Mouse (Mus musculus) gastrocnemius, postnatal 10 days (tissue): ENCODE data around the gene Nr1h4. TPM values are rescaled to one million over a fixed set of nuclear protein-coding genes. Genes with fewer than 3 reads are reported as not detected.
"Not testable (repeated sequence)": the region's sequence is repeated elsewhere in the genome, so short reads cannot be mapped to it uniquely, and the experiment has no call there.

Experiments used
- DNase-seq: peaks from one replicate; pipeline ENCODE4 v3.0.0; 2021; ENCODE audit warnings: mixed read lengths
- long read RNA-seq, 2 experiments: library from polyadenylated mRNA; stranded (forward); transcript quantifications; one replicate each; pipeline ENCODE4 v2.0.0; 2021
- total RNA-seq, 2 experiments: library from RNA; stranded (reverse); gene quantifications; 2 replicates each; pipeline ENCODE4 v1.2.3; 2021

Gene Nr1h4
- total RNA-seq: not detected
- long read RNA-seq, experiment 1: 0 reads
- long read RNA-seq, experiment 2: 0 reads

DNA sequence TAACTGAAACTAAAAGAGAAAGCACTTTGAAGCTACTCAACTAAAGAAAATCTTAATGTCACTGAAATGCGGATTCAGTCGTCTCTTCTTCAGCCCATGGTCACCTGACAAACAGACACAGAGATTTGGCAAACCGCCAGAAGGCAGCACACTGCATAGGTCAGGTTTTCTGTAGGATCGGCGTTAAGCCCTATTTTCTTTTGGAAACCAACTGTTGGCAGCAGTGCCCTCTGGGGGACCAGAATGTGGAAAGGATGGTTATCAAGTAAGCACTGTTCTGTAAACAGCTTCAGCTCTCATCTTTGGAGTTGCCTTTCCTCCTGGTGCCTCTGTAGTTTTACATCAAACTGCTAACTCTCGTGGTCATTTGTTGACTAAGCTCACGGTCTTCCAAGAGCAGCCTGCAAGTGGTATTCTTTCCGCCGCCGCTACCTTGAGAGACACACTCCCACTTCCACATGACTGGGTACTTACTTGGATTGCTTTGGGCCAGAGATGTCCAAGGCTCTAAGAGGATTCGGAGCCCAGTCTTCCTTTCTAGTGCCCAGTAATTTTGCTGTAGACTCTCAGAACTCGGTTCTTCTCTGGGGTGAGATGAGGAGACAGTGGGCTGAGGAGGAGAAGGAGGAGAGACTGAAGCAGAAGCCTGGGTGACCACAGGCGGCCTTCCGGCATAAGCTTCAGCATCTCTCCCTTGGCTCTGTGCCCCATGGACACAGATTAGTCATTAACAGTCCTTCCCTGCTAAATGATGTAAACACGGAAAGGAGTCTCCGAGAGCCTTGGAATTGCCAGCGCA lies at the start of gene Nr1h4:
Gene Nr1h4, minus strand, starts transcription at position 657 of the 799 bp plus-strand sequence.
- no peak for DNase-seq

DNA sequence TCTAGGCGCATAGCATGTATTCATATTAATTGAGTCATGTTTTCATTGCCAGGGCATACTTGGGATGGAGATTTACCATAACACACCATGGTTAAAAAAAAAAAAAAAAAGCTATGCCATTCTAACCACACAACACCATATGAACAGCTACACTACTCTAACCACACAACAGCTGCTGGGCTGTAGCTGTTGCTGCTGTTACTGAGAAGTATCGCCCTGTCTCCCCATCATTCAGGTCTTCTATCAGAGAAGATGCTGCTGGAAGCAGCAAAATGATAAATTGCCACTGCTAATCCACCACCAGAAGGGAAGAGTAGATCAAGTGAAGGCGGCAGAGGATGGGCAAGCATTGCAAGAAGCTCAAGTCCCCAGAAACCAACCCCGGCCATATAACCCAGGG lies 45.4 kb upstream of the Nr1h4 start:
- no peak for DNase-seq

DNA sequence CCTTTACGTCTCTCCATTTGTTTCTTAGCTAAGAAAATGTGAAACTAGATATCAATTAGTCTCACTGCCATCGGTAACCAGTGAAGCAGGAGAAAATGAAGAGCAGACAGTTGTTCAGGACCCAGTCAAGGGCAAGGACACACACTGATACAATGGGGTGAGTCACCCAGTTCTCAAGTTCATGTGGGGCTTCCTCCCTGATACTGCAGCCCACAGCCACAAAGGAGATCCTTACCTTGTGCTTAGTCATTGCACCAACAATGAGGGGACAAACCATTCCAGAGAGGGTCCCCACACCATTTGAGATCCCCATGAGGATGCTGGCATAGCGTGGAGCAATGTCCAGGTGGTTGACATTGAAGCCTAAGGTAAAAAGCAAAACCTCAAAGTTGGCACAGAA lies 44.3 kb upstream of the Nr1h4 start:
- DNase-seq: no peak

DNA sequence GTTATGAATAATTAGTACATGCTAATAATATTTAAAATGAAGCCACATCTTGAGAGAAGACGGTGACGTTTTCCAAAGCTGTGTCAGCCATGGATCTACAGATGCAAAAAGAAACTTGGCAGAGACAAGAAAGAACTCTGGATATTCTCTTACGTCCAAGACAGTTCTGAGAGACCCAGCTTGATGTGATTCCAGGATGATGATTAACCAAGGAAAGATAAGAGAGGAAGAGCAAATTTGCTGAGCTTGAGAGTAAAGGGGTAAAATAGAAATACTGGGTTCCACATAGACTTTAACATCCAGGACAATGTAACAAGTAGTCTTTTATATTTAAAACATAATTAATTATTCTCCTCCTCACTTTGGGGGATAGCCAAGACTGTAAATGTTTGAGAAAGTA lies 40.0 kb upstream of the Nr1h4 start:
- DNase-seq: no peak

DNA sequence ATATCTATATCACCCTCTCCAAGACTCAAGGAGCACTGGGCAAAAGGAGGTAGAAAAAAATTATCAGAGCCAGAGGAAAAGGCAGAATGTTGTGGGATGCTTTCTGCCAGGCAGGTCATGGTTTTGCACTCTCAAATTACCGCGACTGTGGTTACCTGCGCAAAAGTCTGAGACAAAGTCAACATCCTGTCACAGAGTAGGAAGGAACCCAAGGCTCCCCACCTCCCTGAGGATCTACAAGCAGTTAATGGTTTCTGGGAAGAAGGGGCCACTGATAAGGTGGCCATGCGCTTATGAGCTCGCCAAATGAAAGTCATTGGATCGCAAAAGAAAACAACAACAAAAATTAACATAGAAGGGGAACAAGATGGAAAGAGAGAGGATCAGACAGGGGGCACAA lies 39.6 kb upstream of the Nr1h4 start:
- no peak for DNase-seq

DNA sequence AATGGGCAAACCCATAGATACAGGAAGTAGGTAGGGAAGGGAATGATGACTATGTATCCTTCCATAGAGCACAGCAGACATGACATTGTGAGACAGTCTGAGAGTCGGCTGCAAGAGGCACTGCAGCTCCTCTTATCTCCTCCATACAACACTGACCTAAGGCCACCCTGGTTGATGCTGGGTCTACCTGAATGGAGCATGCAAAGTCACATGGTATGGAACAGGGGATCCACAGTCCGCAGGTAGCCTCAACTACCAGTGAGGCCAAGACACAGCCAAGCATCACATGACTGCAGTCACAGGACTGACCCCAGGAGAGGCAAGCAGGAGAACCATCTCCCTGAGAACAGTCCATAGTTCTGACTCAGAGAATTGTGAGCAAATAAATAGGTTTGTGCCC lies 34.0 kb upstream of the Nr1h4 start:
- no peak for DNase-seq

DNA sequence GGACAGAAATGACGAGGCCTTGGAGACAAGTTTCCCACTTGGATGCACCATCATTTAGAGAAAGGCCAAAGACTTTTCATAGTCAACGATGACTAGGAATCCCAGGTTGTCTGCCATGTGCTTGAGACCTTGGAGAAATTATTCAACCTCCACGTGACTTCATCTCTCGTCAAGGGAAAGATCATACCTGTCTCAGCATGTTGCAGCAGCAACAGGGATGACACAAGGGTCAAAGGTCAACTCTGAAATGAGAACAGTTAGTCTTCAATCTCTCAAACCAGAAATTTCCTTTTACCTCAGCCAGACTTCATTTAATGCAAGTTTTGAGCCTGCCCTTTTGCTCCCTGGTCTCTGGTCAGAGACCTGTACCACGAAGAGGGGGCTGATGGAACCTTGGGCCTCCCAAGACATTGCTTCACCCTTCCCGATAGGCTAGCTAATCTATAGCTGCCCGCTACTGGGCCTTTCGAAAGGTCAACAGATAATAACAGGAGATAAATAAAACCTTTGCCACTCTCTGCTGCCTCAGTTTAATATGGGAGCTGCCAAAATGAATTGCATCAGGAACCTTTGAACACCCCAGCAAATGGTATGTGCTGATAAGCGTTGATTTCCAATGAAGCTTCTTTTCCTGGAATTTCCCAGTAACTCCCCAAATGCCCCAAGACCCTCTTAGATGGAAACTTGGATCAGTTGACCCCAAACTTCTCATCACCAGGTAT lies 32.1 kb upstream of the Nr1h4 start:
- no peak for DNase-seq

DNA sequence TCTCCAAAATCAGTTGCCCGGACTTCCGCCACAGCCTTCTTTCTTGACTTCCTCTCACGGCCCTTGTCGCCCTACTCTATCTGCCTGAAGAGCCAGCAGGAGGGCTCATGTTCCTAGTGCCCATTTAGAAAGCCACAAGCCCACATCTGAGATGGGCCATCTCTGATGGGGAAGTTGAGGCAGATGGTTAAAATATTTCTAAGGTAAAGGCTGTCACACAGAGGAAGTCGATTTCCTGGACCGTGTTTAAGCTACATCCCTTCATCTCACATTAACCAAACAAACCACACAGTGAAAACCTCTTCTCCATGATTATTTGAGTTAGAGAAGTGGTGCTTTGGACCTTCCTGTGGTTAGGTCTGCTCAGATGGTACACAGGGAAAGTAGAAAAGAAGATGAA lies 28.7 kb upstream of the Nr1h4 start:
- DNase-seq: no peak

DNA sequence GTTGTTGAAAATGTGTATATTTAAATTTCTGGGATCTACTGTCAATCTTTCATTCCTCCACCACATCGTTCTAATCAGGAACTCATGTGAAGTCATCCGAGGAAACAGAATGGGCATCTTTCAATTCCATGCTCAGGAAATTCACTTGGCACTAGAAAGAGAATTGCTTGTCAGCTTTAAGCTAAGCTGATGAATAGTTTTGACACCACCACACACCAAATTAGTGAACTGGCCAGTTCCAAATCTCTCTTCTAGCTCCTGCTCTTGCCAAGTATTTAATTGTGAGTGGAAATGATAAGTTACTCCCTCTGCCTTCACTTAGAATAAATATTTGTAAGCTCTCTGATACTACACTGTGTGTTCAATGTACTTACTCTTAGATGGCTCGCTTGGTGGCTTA lies 26.0 kb upstream of the Nr1h4 start:
- no peak for DNase-seq

DNA sequence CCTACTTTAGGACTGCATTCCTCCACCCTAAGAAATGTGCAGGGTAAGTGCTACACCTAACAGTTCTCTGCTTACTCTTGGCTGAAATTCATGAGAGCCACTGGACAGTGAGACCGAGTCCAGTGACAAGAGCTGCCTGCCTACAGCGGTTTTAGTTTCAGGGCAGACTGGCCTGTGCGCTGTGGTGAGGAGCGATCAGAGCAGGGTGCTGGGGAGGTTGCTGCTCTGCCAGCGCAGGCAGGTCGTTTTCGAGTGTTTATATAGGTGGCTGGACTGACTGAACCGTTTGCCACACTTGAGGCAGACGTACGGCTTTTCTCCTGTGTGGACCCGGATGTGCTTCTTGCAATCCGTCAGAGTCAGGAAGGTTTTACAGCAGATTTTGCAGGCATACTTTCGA lies 21.5 kb upstream of the Nr1h4 start:
- DNase-seq: not testable (repeated sequence)

DNA sequence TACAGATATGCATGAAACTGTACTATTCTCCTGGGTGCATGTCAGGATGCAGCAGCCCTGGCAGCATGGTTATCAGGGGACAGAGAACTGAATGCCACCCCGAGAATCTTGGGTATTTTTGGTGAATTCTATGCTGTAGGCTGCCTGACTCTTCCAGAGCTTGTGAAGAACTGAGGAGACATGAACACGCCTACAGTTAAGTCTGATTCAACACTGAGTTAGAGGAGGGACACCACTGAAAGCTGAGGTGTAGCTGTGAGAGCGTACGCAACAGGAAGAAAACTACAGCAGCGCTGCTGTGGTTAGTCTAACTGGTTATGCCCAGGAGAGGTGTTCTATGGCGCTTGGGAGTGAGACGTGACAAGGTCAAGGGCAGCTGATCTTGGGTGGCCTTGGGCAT lies 20.5 kb upstream of the Nr1h4 start:
- DNase-seq: not testable (repeated sequence)

DNA sequence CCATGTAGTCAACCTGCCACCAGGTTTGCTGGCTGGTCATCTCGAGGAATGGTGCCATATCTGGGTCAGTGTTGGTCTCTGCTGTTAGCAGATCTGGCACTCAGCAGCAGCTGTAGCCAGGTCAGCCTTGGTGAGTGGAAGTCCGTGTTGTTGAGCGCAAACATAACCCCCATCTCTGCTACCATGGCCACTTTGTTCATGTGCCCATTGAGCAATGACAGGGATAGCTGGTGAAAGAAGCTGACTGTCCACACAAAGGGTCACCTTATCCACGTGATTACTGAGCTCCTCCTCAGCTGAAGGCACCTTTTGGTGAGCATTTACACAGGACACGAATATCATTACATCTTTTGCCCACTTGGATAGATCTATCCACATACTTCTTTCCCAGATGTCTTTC lies 19.6 kb upstream of the Nr1h4 start:
- no peak for DNase-seq

DNA sequence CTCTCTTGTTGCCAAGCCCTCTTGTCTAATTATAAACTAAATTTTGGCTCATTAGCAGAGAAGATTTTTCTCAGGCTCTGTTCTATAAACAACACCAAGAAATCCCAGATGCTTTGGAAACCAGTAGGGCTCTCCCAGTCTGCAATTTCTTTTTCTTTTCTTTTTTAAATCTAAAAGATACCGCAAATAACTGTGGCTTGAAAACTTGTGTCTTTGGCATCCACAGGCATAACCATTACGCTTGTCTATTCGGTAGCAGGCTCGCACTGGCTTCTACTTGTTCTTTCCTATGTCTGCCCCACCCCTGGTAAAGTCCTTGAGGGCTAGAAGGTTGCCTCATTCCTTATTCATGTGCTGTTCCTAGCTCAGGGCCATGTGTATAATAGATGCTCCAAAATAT lies 18.3 kb upstream of the Nr1h4 start:
- DNase-seq: no peak

DNA sequence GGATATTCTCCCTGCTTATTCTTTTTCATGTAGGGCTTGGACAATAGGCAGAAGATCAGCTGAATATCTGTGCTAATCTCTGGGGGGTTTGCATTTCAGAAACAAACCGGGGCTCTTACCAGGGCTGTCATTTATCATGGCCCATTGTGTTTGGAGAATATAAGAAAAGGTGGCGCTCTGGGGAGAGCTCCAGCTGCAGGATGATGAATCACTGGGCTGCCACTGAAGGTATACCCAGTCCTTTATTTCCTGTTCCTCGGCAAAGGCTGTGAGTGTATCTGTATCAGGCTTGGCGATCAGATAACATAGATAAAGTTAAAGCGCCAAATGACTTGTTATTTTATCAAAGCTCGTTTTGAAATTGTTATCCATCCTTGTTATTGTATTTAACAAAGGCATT lies 14.6 kb upstream of the Nr1h4 start:
- DNase-seq: no peak

DNA sequence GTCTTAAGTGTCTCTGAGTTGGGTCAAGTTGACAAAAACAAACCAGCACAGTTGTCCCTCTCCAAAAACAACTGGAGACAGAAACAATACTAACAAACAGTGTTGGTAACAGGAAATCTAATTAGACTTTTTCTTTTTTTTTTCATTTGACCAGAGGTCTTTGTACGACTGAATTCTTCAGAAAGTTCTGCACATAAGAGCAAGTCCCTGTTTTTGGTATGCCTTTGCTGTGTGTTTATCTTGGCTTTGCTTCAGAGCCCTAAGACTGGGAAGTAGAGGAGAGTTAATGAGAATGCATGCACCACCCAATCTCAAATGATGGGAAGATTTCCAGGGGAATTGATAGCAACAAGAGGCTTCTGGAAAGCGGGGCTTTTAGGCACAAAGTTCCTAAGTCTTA lies 13.6 kb upstream of the Nr1h4 start:
- no peak for DNase-seq

DNA sequence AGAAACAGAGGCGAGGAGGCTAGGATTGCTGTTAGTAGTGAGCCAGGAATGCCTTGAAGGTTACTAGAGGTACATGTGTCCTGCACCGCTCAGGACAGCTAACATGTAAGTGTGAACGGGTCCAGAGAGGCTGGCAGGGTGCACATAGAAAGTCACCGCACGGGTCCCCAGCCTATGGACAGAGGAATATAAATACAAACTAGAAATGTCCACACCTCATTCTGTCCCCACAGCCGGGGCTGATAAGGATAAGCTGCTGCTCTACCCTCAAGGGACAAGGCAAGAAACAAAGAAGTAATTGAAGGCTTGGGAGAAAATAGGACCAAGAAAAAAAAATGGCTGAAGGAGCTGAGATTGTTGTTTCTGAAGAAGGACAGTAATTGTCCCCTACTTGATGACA lies 10.5 kb upstream of the Nr1h4 start:
- DNase-seq: no peak

DNA sequence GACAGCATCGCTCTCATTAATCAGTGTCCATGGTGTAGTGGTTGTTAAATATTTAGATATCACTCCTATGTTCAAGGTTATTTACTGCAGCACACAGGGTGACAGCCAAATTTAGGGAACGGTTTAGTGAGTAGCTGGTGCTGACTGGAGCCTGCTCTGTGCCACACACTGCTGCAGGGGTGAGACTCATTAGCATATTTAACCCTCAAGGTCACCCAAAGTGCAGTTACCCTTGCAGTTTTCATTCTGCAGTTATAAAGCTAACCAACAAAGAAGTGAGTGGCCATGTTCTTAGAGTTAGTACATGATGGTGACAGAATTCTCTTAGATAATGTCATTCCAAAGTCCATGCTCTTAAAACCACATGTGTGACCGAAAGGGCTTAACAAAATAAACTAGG lies 8.9 kb upstream of the Nr1h4 start:
- no peak for DNase-seq

DNA sequence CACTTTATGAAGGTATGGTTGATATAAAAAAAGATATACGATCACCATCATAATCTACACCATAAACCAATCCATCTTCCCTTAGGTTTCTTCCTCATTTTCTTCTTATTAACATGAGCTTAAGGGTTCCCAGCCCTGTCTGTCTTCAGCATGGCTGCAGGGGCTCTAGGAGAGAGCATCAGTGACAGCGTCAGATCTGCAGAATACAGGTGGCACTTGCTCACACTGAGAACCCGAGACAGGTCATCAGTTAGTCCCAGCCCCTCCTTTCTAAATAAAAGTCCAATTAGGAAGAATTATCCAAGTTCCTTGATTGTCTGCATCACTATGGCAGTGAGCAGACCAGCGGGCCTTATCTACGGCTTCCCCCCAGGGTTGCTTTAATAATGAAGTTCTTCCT lies 934 bp downstream of the Nr1h4 start:
- no peak for DNase-seq

DNA sequence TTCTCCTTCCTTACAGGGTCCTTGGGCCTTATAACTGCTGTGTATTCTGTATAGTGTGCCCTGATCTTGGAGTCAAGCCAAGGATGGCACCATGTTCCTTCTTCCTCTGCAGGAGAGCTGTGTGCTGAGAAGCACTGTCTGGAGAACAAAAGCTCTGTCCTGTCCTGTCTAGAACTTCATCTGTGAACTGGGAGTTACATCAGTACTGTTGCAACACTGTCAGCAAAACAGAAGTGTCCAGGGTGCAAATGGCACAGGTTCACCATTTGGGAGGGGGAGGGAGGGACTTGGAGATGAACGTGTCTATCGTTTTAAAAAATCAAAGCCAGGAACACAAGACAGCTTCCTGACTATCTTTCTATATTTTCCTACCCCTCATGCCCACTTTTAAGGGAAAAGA lies 1.4 kb downstream of the Nr1h4 start:
- no peak for DNase-seq

DNA sequence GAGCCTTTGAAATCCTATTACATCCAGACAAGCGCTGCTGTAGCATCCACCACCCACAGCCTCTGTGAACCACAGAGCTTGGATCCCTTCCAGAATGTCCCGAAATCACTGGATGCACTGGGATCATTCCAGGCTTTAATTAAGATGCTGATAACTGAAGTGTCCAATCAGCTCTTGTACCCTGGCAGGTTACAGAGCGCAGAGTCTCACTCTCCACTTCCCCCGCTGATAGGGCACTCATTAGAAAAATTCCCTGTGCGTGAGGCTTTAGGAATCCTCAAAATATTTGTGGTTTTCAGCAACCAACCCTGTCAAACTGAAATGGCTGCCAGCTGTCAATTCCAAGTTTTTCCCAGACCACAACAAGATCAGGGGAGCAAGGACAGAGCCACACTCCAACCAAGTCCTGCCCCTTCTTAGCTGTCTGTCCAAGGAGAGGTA lies 2.2 kb downstream of the Nr1h4 start:
- no peak for DNase-seq

DNA sequence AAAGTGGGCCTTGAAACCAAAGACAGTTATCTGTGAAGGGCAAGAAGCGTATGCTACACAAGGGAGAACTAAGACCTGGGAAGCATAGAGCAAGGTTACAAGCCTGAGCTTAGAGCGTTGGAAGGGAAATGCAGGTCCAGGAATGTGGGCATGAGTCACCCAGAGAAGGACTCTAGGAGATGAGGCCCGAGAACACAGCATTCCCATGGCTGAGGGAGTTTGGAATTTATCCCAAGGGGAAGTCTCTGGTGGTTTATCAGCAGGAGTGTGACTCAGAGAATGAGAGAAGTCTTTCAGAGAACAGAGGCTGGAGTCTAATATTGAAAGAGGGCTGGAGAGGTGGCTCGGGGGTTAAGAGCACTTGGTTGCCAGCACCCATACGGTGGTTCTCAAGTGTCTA lies 6.3 kb downstream of the Nr1h4 start:
- no peak for DNase-seq

DNA sequence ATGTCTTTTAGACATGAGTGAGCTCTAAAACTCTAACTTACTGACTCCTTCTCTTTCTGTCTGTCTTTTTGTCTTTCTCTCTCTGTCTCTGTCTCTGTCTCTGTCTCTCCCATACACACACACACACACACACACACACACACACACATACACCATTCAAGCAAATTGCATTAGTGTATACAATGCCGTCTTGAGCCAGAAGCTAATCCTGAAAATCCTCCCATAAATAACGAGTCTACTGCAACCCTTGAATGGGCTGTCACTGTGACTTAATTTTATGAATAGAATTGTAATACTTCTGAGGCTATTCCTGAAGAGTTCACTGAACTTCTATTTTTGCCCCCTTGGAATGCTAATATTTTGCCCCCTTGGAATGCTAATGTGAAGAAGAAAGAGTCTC lies 7.6 kb downstream of the Nr1h4 start:
- no peak for DNase-seq

DNA sequence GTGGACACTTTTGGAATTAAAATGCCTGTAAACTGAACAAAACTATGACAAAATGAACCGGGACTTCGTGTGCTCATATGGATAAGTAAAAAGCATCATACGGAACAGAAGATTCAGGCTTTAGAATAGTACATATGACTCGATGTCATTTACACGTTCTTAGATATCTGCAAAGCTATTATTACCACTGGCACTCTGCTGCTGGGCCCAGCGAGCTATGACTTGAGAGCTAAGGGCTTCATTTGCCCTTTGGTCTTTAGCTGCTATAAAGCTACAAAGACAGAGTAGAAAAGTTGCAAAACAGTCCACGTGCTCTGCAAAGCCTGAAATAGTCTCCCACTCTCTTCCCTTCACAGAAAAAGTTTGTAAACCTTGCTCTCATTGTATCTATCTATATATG lies 10.9 kb downstream of the Nr1h4 start:
- no peak for DNase-seq
